Mouse (Mus musculus) left cerebral cortex, postnatal 25 days (tissue): ENCODE measurements around the gene Ly6g5c. TPM values are rescaled to one million over a fixed set of nuclear protein-coding genes. Genes with fewer than 3 reads are reported as not detected.
"Not testable (repeated sequence)": the region's sequence is repeated elsewhere in the genome, so short reads cannot be mapped to it uniquely, and the experiment has no call there.

Experiments used
- DNase-seq, 2 experiments: peaks; one replicate each; pipeline ENCODE4 v3.0.0; 2022; ENCODE audit warnings: low spot score in 2 of 2, mixed read lengths in 1 of 2
- intact Hi-C: fragments of 180-260 bp; cut with DNase I; formaldehyde crosslinking; loops from one replicate; pipeline ENCODE4 v1.15.1; 2025
- total RNA-seq, 2 experiments: library from RNA; stranded (reverse); gene quantifications; 2 replicates each; pipeline ENCODE4 v1.2.3; 2021

Ly6g5c gene
- total RNA-seq, 2 experiments from 2014 or later: not detected

DNA sequence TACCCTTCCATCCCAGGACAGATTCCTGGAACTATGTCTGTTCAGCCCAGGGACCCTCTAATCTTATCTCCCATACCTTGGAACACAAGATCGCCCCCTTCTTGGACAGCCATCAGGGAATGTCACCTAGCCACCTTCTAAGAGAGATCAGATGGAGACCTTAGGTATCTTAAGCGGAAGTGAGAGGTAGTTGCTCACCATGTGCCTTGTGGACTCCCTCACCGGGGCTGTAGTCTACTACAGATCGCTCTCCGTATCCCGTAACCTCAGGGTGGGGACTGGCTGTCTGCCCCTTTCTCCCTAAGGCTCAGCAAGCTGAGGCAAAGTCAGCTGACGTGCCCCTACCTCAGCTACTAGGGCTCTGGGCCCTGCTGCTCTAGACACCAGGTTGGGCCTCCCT is 4.0 kb upstream of the Ly6g5c start:
- DNase-seq: no peak
- intact Hi-C loops: no loop called here

DNA sequence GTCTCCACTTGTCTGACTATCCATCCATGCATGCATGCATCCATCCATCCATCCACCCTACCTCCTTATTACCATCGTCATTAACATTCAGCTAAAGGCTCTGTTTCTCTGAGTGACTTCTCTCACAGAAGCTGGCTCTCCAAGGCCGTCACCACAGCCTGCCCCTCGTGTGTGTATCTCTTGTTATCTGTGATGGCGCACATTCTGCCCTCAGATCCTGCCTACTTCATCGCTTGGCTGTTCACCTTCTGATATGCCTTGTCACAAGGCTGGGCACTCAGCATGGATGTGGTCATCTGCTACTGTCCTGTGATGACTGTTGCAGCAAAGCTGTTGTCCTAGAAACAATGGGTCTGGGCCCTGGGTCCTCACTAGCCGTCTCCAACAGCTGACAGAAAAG is 3.3 kb upstream of the Ly6g5c start:
- intact Hi-C loops: no loop called here
- no peak for DNase-seq

DNA sequence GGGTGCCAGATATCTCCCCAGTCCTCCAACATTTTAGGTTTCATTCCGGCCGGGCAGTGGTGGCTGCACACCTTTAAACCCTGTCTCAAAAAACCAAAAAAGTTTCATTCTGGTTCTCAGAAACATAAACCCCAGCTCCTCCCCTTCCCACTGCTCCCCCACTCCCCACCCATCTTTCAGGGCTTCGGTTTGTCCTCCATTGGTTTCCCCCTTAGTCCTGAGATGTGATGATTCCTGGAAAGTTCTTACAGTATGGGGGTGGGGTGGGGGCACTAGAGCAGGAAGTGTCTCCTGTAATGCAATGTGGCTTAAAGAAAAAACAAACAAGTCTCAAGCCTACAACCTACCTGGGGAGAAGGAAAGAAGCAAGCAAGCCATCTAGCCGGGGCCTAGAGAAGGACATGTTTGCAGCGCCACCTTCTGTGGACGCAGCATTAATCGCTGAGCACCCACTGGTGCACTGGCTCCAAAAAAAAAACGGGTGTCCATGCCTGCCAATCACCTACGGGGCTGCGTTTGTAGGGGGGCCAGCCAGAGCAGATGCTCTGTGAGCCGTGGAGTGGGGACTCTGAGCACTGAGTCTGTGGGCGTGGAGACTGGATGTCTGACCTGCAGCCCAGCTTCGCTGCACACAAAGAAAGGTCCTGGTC is 2.2 kb upstream of the Ly6g5c start:
- intact Hi-C loops: loop anchor here (1.0 kb wide), 1 partner anchor 85 kb away; no protein-coding TSS in a partner anchor
- DNase-seq: peak in 1 of 2 experiments; percentile 40

DNA sequence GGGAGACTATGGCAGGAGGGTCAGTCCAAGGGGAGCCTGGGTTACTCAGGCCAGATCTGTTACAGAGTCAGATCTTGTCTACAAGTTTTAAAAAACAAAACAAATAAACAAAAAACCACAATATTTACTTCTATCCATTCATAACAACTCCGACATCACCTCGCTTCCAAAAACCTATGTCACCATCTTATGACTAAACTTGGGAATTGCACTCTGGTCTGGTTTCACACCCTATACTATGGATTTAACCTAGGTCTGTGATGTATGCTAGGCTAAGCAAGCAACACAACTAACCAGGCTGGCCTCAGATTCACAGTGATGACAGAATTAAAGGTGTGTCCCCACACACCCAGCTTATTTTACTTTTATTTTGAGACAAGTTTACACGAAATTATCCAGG is 1.6 kb upstream of the Ly6g5c start:
- no peak for DNase-seq
- intact Hi-C loops: loop anchor here (1.0 kb wide), 1 partner anchor 85 kb away; no protein-coding TSS in a partner anchor

DNA sequence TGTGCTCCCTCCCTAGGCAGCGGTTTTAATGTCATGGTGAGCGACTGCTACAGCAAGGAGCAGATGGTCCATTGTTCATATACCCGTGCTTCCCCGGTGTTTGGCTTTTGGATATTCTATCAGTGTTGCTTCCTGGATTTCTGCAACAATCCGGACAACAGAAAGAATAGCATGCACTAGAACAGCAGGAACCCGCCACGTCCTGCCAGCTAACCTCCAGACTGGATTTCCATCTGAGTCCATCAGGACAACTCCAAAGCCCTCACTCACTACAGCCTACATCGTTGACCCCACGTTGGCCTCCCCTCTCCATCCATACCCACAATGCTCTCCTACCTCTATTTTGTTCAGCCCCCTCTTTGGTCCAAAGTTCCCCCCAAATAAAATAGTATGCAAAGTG is 3.7 kb downstream of the Ly6g5c start:
- no peak for DNase-seq
- intact Hi-C loops: no loop called here

DNA sequence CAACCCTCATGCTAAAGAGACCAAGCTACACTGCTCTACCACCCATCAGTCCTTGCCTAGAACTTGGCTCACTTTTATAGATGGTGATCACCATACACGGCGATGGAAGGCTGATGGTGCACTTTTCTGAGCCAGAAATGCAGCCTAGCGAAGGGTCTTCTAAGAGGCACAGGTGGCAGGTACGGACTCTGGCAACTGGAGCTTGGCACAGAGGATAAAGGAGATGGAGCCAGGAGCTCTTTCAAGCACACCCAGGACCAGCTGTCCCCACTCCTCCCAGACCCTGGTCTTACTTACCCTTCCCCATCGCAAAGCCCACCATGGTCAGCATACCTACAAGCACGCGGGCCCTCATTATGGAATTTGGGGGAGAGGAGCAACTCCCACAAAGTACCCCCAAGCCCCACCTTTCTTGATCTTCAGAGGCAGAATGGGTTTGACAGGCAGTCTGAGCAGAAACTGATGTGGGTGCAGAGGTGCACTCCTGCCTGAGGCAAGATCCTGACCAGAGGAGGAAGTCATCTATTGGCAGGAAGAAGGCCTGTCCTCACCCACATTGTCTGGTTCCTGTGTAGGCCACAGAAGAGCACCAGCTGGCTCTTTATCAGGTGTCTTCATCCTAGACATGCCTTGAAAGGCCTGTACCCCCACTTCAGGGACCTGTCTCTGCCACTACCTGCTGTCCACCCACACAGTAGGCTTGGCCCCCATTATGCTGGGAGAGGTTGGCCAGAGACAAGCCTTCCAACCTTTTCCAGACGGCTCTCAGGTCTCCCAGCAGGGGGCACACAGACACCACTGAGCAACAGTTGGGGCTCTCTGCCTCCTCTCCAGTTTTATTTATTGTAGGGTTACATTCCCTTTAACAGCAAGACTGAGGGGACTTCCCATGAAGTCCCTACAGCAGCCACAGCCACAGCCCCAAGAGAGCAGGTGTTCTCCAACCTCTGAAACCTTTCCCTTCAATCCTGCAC is 7.3 kb downstream of the Ly6g5c start, which contains the start of gene Ly6g5b:
TSS of gene Ly6g5b (minus strand) at position 383 of the 974 bp plus-strand sequence.
- intact Hi-C loops: no loop called here
- no peak for DNase-seq

DNA sequence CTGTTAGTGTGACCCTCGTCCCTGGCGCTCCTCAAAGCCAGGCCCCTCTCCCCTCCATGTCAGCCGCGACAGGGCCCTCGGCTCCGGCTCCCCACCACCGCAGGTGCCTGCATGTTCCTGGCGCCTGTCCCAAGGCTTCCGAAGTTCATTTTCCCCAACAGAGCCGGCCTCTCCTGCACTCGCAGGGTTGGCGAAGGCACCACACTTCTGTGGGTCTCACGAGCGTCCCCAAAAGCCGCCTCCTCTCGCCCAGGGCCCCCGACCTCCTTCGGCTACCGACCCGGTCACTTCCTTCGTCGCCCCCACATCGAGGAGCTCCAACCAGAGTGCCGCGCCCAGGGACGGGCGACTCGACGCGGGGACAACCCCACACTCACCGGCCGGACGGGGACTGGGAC is 12.7 kb downstream of the Ly6g5c start:
- intact Hi-C loops: loop anchor here (1.0 to 5.0 kb wide), 2 partner anchors 116 to 223 kb away; partner anchors contain the start of genes C2 and Ehmt2
- DNase-seq: peak in 1 of 2 experiments; percentile 31

DNA sequence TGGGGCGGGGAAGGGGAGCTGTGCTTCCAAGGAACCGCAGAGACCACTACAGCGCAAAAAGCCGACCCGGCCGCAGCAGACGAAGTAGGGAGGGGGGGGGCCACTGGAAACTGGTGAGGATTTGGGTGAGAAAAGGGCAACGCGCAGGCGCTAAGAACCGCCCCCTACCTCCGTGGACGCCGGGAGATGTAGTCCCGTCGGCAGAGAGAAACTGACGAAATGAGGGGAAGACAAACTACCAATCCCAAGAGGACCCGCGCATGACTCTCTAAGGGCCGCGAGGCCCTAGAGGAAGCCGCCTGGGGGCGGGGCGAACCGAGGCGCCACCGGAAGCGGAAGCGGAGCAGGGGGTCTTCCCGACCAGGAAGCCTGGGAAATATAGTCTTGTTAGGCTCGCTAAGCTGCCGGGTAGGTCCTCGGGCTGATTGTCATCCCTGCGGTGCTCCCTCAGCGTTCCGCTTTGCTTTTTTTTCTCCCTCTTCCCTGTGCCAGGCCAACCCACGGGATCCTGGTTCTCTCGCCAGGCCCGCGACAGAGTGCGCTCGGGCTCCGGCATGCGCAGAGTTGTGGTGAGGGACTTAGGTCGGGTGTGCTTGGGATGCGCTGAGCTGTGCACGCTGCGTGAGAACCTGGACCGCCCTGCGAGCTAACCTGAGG is 13.2 kb downstream of the Ly6g5c start, which contains the start of gene Gpank1:
TSS of gene Gpank1 (plus strand) at position 313 of the 657 bp plus-strand sequence.
- intact Hi-C loops: loop anchor here (1.0 to 5.0 kb wide), 2 partner anchors 115 to 224 kb away; partner anchors contain the start of genes C2 and Ehmt2
- peak; percentile 97 to 100 for DNase-seq

DNA sequence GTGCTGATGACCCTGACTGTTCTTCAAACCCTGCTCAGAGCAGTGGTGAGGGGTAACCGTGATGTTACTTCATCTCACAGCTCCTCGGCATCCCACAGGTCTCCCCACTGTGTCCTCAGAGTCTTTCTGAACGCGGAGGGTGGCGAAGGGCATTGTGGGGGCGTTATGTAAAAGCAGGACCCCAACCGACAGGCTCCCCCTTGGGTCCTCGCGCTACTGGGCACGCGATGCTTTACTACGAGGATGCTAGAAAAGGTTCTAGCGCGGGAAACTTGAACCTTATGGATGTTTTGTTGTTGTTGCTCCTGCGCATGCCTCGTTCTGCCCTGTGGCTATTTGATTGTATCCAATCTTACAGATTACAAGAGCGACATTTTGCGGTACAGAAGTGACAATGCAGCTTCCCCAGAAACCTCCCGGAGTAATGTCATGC is 13.8 kb downstream of the Ly6g5c start, which contains the start of gene Csnk2b:
TSS of gene Csnk2b (minus strand) at position 183 of the 433 bp plus-strand sequence.
- intact Hi-C loops: loop anchor here (1.0 to 5.0 kb wide), 2 partner anchors 114 to 225 kb away; partner anchors contain the start of genes C2 and Ehmt2

DNA sequence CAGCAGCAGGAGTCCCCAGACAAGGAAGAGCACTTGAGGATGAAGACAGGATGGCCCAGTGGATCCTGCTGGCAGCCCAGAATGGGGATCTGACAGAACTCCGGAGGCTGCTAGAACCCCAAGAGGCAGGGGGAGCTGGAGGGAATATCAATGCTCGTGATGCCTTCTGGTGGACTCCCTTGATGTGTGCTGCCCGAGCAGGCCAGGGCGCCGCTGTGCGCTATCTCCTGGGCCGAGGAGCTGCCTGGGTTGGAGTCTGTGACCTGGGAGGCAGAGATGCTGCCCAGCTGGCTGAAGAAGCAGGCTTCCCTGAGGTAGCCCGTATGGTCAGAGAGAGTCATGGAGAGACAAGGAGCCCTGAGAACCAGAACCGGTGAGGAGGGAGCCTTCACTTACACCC is 15.2 kb downstream of the Ly6g5c start:
- intact Hi-C loops: loop anchor here (5.0 kb wide), 1 partner anchor 226 kb away; the partner anchor contains the start of genes C2 and Ehmt2
- DNase-seq: not testable (repeated sequence)

More for the DNA sequence above, 13.8 kb downstream of the Ly6g5c start, which contains the start of gene Csnk2b:
- DNase-seq: peak; percentile 77 to 81

DNA sequence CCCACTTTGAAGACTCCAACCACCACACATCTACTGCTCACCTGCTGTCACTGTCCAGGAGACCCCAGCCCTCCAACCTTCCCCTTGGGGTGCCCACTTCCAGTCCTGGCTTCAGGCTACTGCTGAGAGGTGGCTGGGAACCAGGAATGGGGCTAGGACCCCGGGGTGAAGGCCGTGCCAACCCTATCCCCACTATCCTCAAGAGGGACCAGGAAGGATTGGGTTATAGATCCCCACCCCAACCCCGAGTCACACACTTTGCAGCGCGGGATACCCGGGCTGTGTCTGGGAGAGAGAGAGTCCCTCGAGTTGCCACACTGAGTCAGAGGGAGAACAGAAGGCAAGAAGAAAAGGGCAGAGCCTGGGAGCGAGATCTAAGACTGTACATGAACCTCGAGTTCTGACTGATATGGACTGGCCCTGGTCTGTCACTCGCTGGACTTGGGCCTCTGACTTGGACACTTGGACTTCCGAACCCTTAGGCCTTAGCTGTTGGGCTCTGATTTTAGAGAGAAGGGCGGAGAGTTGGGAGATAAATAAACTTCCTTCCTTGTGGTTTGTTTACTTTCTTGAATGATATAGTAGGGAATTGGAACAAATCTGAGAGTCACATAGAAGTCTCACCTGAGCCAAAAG is 16.3 kb downstream of the Ly6g5c start:
- intact Hi-C loops: loop anchor here (5.0 kb wide), 1 partner anchor 227 kb away; the partner anchor contains the start of genes C2 and Ehmt2
- not testable (repeated sequence) for DNase-seq

DNA sequence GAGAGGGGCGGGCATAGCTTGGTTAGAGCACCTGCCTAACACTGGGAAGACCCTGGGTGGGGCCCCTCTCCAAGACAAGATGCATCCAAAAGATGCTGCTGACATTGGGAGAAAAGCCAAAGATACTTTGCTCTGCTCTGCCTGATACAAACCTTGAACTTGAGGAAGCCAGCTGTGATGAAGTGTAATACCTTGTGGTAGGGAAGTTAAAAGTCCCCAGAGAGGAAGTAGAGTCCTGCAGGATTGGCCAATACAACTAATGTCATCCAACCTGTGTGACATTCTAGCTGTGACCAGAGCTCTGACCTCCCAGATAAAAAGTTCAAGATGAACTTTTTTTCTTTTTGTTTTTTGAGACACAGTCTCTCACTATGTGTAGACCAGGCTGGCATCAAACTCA is 17.0 kb downstream of the Ly6g5c start:
- DNase-seq: no peak
- intact Hi-C loops: no loop called here

DNA sequence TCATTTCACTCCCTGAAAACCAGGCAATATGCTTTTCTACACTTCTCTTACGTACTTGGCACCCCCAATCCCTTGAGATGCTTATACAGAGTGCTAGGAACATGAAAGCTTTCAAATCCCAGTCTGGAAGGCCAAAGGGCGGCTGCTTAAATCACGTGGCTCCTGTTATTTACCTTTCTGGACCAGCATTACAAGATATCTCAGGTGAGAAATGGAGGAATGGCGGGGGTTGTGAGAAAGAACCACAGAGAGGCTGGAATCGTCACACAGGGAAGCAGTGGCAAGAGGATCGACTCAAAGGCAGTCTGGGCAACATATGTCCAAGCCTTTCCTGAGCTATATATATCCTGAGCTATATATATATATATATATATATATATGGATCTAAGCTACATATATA is 17.5 kb downstream of the Ly6g5c start:
- DNase-seq: peak in 1 of 2 experiments; percentile 28
- intact Hi-C loops: no loop called here

DNA sequence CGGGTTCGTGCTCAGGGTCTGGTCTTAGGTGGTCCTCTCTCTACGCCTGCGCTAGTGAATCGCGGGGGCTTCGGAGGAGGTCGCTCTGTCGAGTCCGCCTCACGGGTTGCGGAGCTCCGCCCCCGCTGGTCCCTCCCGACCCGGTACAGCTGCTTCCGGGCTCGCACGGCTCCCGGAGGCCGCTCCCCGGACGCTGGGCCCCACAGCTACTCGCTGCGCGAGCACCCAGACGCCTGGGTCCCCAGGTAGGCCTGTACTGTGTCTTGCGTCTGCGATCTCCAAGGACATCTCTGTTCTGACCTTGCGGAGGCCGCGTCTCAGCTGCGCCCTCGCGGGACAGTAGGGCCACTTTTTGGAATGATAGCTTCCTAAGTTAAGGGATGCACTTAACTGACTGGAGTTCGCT is 18.1 kb downstream of the Ly6g5c start, which contains the start of gene D17H6S53E:
TSS of gene D17H6S53E (plus strand) at position 168 of the 406 bp plus-strand sequence.
- intact Hi-C loops: no loop called here

DNA sequence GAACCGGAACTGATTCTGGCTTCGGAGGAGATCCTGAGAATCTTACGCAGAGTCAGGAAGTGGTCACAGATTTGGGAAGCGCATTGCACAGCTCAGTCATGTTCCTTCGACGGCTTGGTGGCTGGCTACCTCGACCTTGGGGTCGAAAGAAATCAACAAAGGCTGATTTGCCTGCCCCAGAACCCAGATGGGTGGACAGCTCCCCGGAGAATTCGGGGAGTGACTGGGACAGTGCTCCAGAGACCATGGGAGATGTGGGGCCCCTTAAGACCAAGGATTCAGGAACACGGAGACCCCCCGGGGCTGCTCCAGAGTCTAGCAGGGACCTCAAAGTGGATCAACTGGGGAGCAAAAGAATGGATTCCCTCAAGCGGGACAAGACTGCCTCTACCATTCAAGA is 18.9 kb downstream of the Ly6g5c start:
- intact Hi-C loops: no loop called here
- no peak for DNase-seq

More for the DNA sequence above, 18.1 kb downstream of the Ly6g5c start, which contains the start of gene D17H6S53E:
- DNase-seq: peak; percentile 74 to 80

DNA sequence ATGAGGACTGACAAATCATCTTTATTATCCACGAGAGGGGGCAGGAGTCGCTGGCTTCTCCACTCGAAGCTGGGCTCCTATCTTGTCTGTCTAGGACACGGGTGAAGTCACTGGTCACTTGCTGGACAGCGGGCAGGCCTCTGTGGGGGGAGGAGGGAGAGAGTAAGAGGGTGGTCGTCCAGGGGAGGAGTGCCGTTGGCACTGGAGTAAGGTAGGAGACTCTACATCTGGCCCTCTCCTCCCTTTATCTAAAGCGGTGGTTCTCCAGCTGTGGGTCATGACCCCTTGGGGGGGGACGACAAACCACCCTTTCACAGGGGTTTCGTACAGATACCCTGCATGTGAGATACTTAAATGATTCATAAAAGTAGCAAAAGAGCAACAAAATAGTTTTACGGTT is 20.9 kb downstream of the Ly6g5c start:
- intact Hi-C loops: no loop called here
- no peak for DNase-seq

DNA sequence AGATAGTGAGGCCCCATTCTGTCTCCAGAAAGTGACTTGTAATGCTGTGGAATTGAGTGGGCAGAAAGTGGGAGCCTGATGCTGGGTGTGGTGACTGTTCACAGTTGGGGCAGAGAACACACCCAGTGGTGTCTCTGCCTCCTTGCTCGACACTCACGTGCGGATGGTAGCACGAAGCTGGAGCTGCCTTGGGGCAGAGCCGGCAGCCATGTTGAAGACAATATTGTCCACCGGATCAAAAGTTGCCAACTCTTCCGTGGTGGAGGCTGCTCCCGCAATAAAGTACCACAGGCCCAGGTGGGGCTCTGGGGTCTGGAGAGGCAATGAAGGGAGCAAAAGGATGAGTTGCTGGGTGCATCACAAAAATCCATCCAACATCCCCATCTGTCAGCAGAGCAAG is 23.0 kb downstream of the Ly6g5c start:
- intact Hi-C loops: no loop called here
- DNase-seq: no peak

DNA sequence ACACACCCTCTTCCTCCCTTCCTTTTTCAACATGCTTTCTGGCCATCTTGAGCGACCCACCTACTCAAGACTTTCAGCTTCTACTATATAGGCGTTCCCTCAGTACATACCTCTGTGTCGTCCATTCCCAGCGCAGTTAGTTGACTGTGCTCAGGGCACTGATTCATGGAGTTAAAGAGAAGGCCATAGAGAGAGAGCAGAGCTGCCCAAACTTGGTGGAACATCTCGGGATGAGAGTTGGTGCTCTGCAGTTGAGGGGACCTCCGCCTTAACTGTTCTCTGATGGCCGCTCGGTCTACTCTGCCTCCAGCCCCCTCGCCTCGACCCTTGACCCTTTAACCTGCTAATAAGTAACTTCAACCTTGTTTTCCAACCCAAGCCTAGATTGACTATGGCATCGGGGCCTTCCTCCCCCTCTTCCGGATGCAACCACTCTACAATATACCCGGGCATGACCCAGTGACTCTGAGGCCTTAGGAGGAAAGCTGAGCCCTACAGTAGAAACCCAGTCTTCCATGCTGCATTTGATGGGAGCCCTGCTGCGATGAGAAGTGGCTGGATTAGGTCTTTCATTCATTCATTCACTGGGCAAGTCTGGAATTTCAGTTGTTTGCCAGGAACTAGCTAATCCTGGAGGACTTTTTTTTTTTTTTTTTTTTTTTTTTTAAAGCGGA is 23.6 kb downstream of the Ly6g5c start, which contains the start of gene Apom:
TSS of gene Apom (minus strand) at position 551 of the 674 bp plus-strand sequence.
- intact Hi-C loops: no loop called here
- no peak for DNase-seq
